Mouse (Mus musculus): Measurements from ENCODE around the gene Gpr119. TPM values are rescaled to one million over a fixed set of nuclear protein-coding genes. Genes with fewer than 3 reads are reported as not detected.

Gene Gpr119
- polyA plus RNA-seq (2016; fragmentation: Nextera tagmentation; extraction: Ambion mirVana): 0.05 TPM in 1 of 2 replicates, not detected in the other

DNA sequence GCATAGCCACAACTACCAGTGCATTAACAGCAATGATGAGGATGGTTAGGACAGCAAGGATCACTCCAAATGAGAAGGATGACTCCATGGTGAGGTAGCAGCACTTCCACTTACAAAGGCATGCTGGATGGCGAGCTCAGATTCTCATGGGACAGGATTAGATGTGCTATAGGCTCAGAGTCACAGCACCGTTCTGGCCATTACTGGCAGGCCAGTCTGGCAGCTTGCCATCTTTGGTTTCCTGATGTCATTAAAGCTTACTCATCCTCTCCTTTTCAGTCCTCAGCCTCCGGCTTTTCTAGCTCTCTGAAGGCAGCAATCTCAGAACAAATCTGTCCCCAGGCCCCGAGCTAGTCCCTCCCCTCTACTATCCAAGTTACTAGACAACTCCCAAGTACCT, at the start of gene Gpr119:
TSS of gene Gpr119 (minus strand) at position 308 of the 400 bp plus-strand sequence.
- no peak within 1 kb of the TSS for H3K4me3 ChIP-seq
- DNase-seq (ENCODE audit: low spot score): no peak
- 71% methylated on average over 4 of the region's 4 CpGs for WGBS
- no peaks in the 10 kb centered on the region for H3K27me3 ChIP-seq (ENCODE audit: low read depth, poor library complexity, severe bottlenecking)
- no peaks in the 10 kb centered on the region for H3K36me3 ChIP-seq
- H3K27ac ChIP-seq (replicated peaks): no peak within 1 kb of the TSS
- no peaks in the 10 kb centered on the region for H3K4me1 ChIP-seq
- no peaks in the 10 kb centered on the region for H3K9me3 ChIP-seq (replicated peaks)

GRCm38 (mm10) chrX:48712846-48713245, 38.6 kb upstream of the Gpr119 start:
- Histone ChIP-seq H3K36me3 (peaks cover 40% of the 10 kb centered on the region), H3K9me3 (replicated peaks) (no peaks in the 10 kb centered on the region), H3K4me3 (no peak overlapping the region), H3K27me3 (ENCODE audit: low read depth, poor library complexity, severe bottlenecking) (no peaks in the 10 kb centered on the region), H3K4me1 (no peaks in the 10 kb centered on the region), H3K27ac (replicated peaks) (no peak overlapping the region)
- WGBS: 88% methylated on average over 8 of the region's 8 CpGs
- no peak for DNase-seq (ENCODE audit: low spot score)

DNA sequence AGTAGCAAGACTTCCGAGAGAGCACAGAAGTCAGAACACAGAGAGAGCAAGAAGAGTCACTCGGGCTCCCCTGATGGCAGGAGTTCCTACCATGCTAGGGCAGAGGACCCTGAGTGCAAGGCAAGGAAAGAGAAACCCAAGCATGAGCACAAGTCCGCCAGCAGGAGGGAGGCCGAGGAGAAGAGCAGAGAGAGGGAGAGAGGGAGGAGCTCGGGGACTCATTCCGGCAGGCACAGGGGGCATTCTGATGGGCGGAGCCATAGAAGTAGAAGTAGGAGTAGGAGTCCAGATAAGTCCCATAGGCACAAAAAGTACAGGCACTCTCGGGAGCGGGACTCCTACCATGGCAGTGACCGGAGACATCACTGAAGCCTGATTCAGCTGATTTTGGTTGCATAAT, 35.4 kb upstream of the Gpr119 start:
- H3K36me3 ChIP-seq: peaks cover 52% of the 10 kb centered on the region
- H3K27me3 ChIP-seq (ENCODE audit: low read depth, poor library complexity, severe bottlenecking): no peaks in the 10 kb centered on the region
- H3K4me3 ChIP-seq: no peak overlapping the region
- no peak for DNase-seq (ENCODE audit: low spot score)
- no peaks in the 10 kb centered on the region for H3K4me1 ChIP-seq
- 89% methylated on average over 10 of the region's 10 CpGs for WGBS
- H3K27ac ChIP-seq (replicated peaks): no peak overlapping the region
- H3K9me3 ChIP-seq (replicated peaks): no peaks in the 10 kb centered on the region

- no peaks in the 10 kb centered on the region for H3K27me3 ChIP-seq (ENCODE audit: low read depth, poor library complexity, severe bottlenecking)
- peak within 1 kb of the TSS; percentile 70 for H3K4me3 ChIP-seq
- H3K36me3 ChIP-seq: peaks cover 15% of the 10 kb centered on the region
- 13% methylated on average over 42 of the region's 42 CpGs for WGBS
- DNase-seq (ENCODE audit: low spot score): peak; percentile 89
- no peaks in the 10 kb centered on the region for H3K9me3 ChIP-seq (replicated peaks)
- peak within 1 kb of the TSS; percentile 84 for H3K27ac ChIP-seq (replicated peaks)
- peaks cover 11% of the 10 kb centered on the region for H3K4me1 ChIP-seq
These were observed 20.6 kb upstream of the Gpr119 start, which contains the start of gene Rbmx2 for GRCm38 (mm10) chrX:48694864-48695371. Gene Rbmx2, plus strand, starts transcription at chrX:48695004.

DNA sequence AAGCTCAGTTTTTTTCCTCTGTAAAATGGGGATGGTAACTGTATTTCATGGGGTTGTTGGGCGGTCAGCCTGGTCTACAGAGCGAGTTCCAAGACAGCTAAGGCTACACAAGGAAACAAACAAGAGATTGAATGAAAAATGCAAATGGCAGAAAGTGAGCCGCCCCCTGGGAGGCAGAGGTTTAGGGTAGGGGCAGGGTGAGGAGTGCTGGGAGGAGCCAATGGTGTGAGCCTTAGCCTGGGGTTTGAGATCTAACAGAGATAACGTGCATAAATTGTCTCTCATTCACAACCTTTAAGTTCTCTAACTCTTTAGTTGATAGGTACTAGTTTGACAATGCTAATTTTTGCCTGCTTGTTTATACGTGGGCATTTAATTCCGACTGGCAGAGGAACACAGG, 20.2 kb upstream of the Gpr119 start:
- H3K27me3 ChIP-seq (ENCODE audit: low read depth, poor library complexity, severe bottlenecking): no peaks in the 10 kb centered on the region
- peaks cover 11% of the 10 kb centered on the region for H3K4me1 ChIP-seq
- H3K36me3 ChIP-seq: peaks cover 15% of the 10 kb centered on the region
- 20% methylated on average over 6 of the region's 6 CpGs for WGBS
- peak overlapping the region; percentile 70 for H3K4me3 ChIP-seq
- H3K27ac ChIP-seq (replicated peaks): peak overlapping the region; percentile 84; the same call in 1 of the 2 replicates
- H3K9me3 ChIP-seq (replicated peaks): no peaks in the 10 kb centered on the region
- no peak for DNase-seq (ENCODE audit: low spot score)

- H3K4me3 ChIP-seq: no peak overlapping the region
- WGBS: 75% methylated on average over 5 of the region's 5 CpGs
These were observed 9.6 kb upstream of the Gpr119 start for GRCm38 (mm10) chrX:48683857-48684256.

GRCm38 (mm10) chrX:48683451-48683850, 9.2 kb upstream of the Gpr119 start:
- 18% methylated on average over 3 of the region's 3 CpGs for WGBS
- Histone ChIP-seq H3K36me3 (no peaks in the 10 kb centered on the region), H3K27me3 (ENCODE audit: low read depth, poor library complexity, severe bottlenecking) (no peaks in the 10 kb centered on the region), H3K27ac (replicated peaks) (no peak overlapping the region), H3K9me3 (replicated peaks) (no peaks in the 10 kb centered on the region), H3K4me3 (no peak overlapping the region), H3K4me1 (no peaks in the 10 kb centered on the region)
- peak; percentile 15 for DNase-seq (ENCODE audit: low spot score)

More at GRCm38 (mm10) chrX:48683857-48684256, 9.6 kb upstream of the Gpr119 start:
- Histone ChIP-seq H3K27me3 (ENCODE audit: low read depth, poor library complexity, severe bottlenecking) (no peaks in the 10 kb centered on the region), H3K4me1 (no peaks in the 10 kb centered on the region), H3K36me3 (no peaks in the 10 kb centered on the region), H3K9me3 (replicated peaks) (no peaks in the 10 kb centered on the region), H3K27ac (replicated peaks) (no peak overlapping the region)
- DNase-seq (ENCODE audit: low spot score): no peak

DNA sequence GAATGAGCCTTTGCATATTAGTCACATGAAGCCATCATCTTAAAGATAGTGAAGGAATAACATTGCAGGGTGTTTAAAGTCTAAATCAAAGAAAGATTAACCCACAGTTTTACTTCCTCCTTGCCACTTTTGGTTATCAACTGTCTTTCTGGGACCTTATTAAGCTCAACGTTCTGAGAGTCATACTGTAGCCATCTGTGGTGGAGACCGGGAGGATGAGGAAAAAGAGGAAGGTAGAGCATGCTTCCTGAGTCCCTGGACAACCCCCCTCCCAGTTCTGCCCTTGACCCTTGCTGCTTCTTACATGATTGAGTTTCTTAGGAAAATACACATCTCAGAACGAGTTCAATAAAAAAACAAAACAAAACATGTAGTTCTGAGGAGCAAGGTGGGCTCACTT, 2.6 kb downstream of the Gpr119 start:
- WGBS: 70% methylated on average over 3 of the region's 3 CpGs
- no peak for DNase-seq (ENCODE audit: low spot score)
- Histone ChIP-seq H3K27ac (replicated peaks) (no peak overlapping the region), H3K9me3 (replicated peaks) (no peaks in the 10 kb centered on the region), H3K27me3 (ENCODE audit: low read depth, poor library complexity, severe bottlenecking) (no peaks in the 10 kb centered on the region), H3K36me3 (no peaks in the 10 kb centered on the region), H3K4me3 (no peak overlapping the region), H3K4me1 (no peaks in the 10 kb centered on the region)

DNA sequence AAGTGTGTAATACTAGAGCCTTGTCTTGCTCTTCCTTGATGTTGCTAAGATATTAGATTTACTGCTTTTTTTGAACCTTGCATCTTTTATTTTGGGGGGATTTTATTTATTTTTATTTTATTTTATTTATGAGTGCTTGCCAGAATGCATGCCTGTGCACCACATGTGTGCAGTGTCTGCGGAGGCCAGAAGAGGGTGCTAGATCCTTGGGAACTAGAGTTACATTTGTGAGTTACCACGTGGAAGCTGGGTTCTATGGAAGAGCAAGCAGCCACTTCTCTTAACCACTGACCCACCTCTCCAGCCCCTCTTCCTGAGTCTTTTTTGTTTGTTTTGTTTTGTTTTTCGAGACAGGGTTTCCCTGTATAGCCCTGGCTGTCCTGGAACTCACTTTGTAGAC, 4.7 kb downstream of the Gpr119 start:
- no peaks in the 10 kb centered on the region for H3K36me3 ChIP-seq
- no peak overlapping the region for H3K4me3 ChIP-seq
- no peaks in the 10 kb centered on the region for H3K4me1 ChIP-seq
- no peaks in the 10 kb centered on the region for H3K27me3 ChIP-seq (ENCODE audit: low read depth, poor library complexity, severe bottlenecking)
- 71% methylated on average over 3 of the region's 3 CpGs for WGBS
- no peak for DNase-seq (ENCODE audit: low spot score)
- no peak overlapping the region for H3K27ac ChIP-seq (replicated peaks)
- no peaks in the 10 kb centered on the region for H3K9me3 ChIP-seq (replicated peaks)

DNA sequence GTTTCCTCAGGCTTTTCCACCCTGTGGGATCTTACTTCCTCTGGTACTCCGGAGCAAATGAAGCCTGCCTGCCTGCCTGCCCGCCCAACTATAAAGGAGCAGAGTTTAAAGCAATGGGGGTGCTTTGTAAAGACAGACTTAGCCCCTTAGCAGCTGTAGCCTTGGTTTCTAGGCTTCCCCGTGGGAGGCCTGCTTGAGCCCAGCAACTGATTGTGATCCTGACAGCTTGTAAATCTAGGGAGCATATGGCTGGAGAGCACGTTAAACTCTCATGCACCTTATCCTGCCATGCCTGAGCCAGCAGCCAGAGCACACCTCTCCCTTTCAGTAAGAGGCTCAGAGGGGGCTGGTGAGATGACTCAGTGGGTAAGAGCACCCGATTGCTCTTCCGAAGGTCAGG, 7.5 kb downstream of the Gpr119 start:
- Histone ChIP-seq H3K4me3 (no peak overlapping the region), H3K9me3 (replicated peaks) (no peaks in the 10 kb centered on the region), H3K36me3 (0 out of 2 replicates have a peak, but pooled peaks cover 2% of the 10 kb centered on the region), H3K27ac (replicated peaks) (no peak overlapping the region), H3K27me3 (ENCODE audit: low read depth, poor library complexity, severe bottlenecking) (no peaks in the 10 kb centered on the region), H3K4me1 (no peaks in the 10 kb centered on the region)
- DNase-seq (ENCODE audit: low spot score): peak; percentile 17
- WGBS: 27% methylated on average over 6 of the region's 6 CpGs

GRCm38 (mm10) chrX:48644122-48644521, 30.2 kb downstream of the Gpr119 start:
- H3K36me3 ChIP-seq: 0 out of 2 replicates have a peak, but pooled peaks cover 7% of the 10 kb centered on the region
- 83% methylated on average over 2 of the region's 2 CpGs for WGBS
- H3K9me3 ChIP-seq (replicated peaks): no peaks in the 10 kb centered on the region
- no peaks in the 10 kb centered on the region for H3K27me3 ChIP-seq (ENCODE audit: low read depth, poor library complexity, severe bottlenecking)
- no peak for DNase-seq (ENCODE audit: low spot score)
- no peak overlapping the region for H3K4me3 ChIP-seq
- H3K4me1 ChIP-seq: no peaks in the 10 kb centered on the region
- H3K27ac ChIP-seq (replicated peaks): no peak overlapping the region

- Histone ChIP-seq H3K4me1 (no peaks in the 10 kb centered on the region), H3K4me3 (no peak overlapping the region), H3K9me3 (replicated peaks) (no peaks in the 10 kb centered on the region), H3K27ac (replicated peaks) (no peak overlapping the region), H3K36me3 (peaks cover 21% of the 10 kb centered on the region), H3K27me3 (ENCODE audit: low read depth, poor library complexity, severe bottlenecking) (no peaks in the 10 kb centered on the region)
- no peak for DNase-seq (ENCODE audit: low spot score)
- 62% methylated on average over 2 of the region's 2 CpGs for WGBS
These were observed 37.2 kb downstream of the Gpr119 start for GRCm38 (mm10) chrX:48637032-48637431.

GRCm38 (mm10) chrX:48624054-48624420, 50.2 kb downstream of the Gpr119 start:
- H3K4me3 ChIP-seq: peak overlapping the region; percentile 68
- no peak for DNase-seq (ENCODE audit: low spot score)
- WGBS: 27% methylated on average over 9 of the region's 9 CpGs
- no peaks in the 10 kb centered on the region for H3K27me3 ChIP-seq (ENCODE audit: low read depth, poor library complexity, severe bottlenecking)
- H3K4me1 ChIP-seq: peaks cover 4% of the 10 kb centered on the region; the same call in 1 of the 2 replicates
- peak overlapping the region; percentile 87 for H3K27ac ChIP-seq (replicated peaks)
- H3K36me3 ChIP-seq: no peaks in the 10 kb centered on the region
- no peaks in the 10 kb centered on the region for H3K9me3 ChIP-seq (replicated peaks)
